ENCODE assay signal across 7 mouse cellular contexts in genomic region chr5:135544032-135544558, GRCm38 (mm10). TPM values are rescaled to one million over a fixed set of nuclear protein-coding genes. Genes with fewer than 3 reads are reported as not detected.
DNase-seq lines count a peak whose midpoint lies in the region; ATAC-seq and TF ChIP-seq lines count a peak whose summit lies in the region.

No protein-coding gene starts in this region.

- ATAC-seq in liver, embryonic 13.5 days (ENCODE audit: low read depth) = no peak
- ATAC-seq in neural tube, embryonic 13.5 days (ENCODE audit: low read depth) = no peak

- in situ Hi-C loops in CH12.LX (cut with MboI; ENCODE audit: low pct_ligation_motif_present, low pct_unique_long_range_greater_than_20kb, low sequenced_read_pairs) = no loop called here

- peak overlapping the region; percentile 53 for H3K4me2 ChIP-seq in CH12.LX (ENCODE audit: insufficient read depth, low read depth, poor library complexity, severe bottlenecking)
- H3K4me2 ChIP-seq in liver, embryonic 13.5 days = peak overlapping the region; percentile 80
- H3K4me2 ChIP-seq in neural tube, embryonic 13.5 days = peak overlapping the region; percentile 91

- H3K27ac ChIP-seq in CH12.LX (ENCODE audit: insufficient read depth, low read depth) = no peak overlapping the region
- H3K27ac ChIP-seq in forebrain, embryonic 10.5 days = peak overlapping the region; percentile 85
- H3K27ac ChIP-seq in liver, embryonic 13.5 days = no peak overlapping the region
- H3K27ac ChIP-seq in neural tube, embryonic 13.5 days (replicated peaks) = peak overlapping the region; percentile 70; the same call in 1 of the 2 replicates

- peaks cover 0 to 35% of the 10 kb centered on the region in 2 experiments; a peak in 3 of 4 replicates for H3K4me1 ChIP-seq in CH12.LX (ENCODE audit: control insufficient read depth in 1 of 2, insufficient read depth in 2 of 2)
- peaks cover 24% of the 10 kb centered on the region for H3K4me1 ChIP-seq in forebrain, embryonic 10.5 days
- peaks cover 17% of the 10 kb centered on the region for H3K4me1 ChIP-seq in liver, embryonic 13.5 days (replicated peaks)
- peaks cover 20% of the 10 kb centered on the region for H3K4me1 ChIP-seq in neural tube, embryonic 13.5 days (replicated peaks)

- no peaks in the 10 kb centered on the region for H3K36me3 ChIP-seq in CH12.LX (replicated peaks in 1 of 2; ENCODE audit: control insufficient read depth in 1 of 2, insufficient read depth in 1 of 2, low read length in 1 of 2)
- H3K36me3 ChIP-seq in forebrain, embryonic 10.5 days (replicated peaks) = no peaks in the 10 kb centered on the region
- no peaks in the 10 kb centered on the region for H3K36me3 ChIP-seq in liver, embryonic 13.5 days
- no peaks in the 10 kb centered on the region for H3K36me3 ChIP-seq in neural tube, embryonic 13.5 days

- dilution Hi-C loops in CH12.LX (cut with MboI; ENCODE audit: extremely low pct_ligation_motif_present, extremely low pct_unique_long_range_greater_than_20kb, low sequenced_read_pairs) = no loop called here

- H3K9me3 ChIP-seq in CH12.LX (replicated peaks; ENCODE audit: low read length) = no peaks in the 10 kb centered on the region
- no peaks in the 10 kb centered on the region for H3K9me3 ChIP-seq in forebrain, embryonic 10.5 days
- no peaks in the 10 kb centered on the region for H3K9me3 ChIP-seq in liver, embryonic 13.5 days (replicated peaks)
- no peaks in the 10 kb centered on the region for H3K9me3 ChIP-seq in neural tube, embryonic 13.5 days

- intact Hi-C loops in heart, postnatal 36 days (cut with DNase I) = loop anchor here (2.0 kb wide), 1 partner anchor 19 kb away; no protein-coding TSS in a partner anchor

- TF ChIP-seq RAD21 in CH12.LX (IDR thresholded peaks at IDR 0.05; ENCODE audit: low read depth, low read length) = no peak

- no peak for TF ChIP-seq EP300 in CH12.LX (IDR thresholded peaks at IDR 0.05; ENCODE audit: low read length)

- WGBS in forebrain, embryonic 10.5 days = 9% methylated on average over 15 of the region's 15 CpGs
- WGBS in liver, embryonic 13.5 days (ENCODE audit: insufficient replicate concordance) = 13% methylated on average over 15 of the region's 15 CpGs
- WGBS in neural tube, embryonic 13.5 days = 4% methylated on average over 15 of the region's 15 CpGs

- no peak for TF ChIP-seq CTCF in CH12.LX (conservative IDR thresholded peaks at IDR 0.05 in 1 of 2, IDR thresholded peaks at IDR 0.05 in 1 of 2; ENCODE audit: low read depth in 2 of 2, low read length in 2 of 2)

- no peak for TF ChIP-seq POLR2A in CH12.LX (IDR thresholded peaks at IDR 0.05; ENCODE audit: low read depth, low read length)

- no peak for DNase-seq in CH12.LX (ENCODE audit: extremely low read depth)
- peak; percentile 73 for DNase-seq in NIH3T3 (ENCODE audit: low read depth)
- DNase-seq in forebrain, embryonic 10.5 days (ENCODE audit: extremely low spot score, low spot score) = no peak
- DNase-seq in heart, postnatal 36 days = peak; percentile 44 to 58
- DNase-seq in liver, embryonic 13.5 days = no peak
- no peak for DNase-seq in spleen, postnatal 10 days (ENCODE audit: low spot score in 2 of 2)

- H3K79me2 ChIP-seq in CH12.LX (replicated peaks; ENCODE audit: control insufficient read depth, extremely low read depth, insufficient read depth, poor library complexity, severe bottlenecking) = no peaks in the 10 kb centered on the region

- peaks cover 2% of the 10 kb centered on the region for H3K27me3 ChIP-seq in CH12.LX (replicated peaks)
- peaks cover 28% of the 10 kb centered on the region for H3K27me3 ChIP-seq in forebrain, embryonic 10.5 days (ENCODE audit: poor library complexity, severe bottlenecking)
- peaks cover 31% of the 10 kb centered on the region for H3K27me3 ChIP-seq in liver, embryonic 13.5 days
- no peaks in the 10 kb centered on the region for H3K27me3 ChIP-seq in neural tube, embryonic 13.5 days

- no peak overlapping the region; the same call in 1 of the 2 replicates for H3K9ac ChIP-seq in CH12.LX (ENCODE audit: insufficient read depth, low read depth)
- 0 out of 2 replicates have a peak overlapping the region, but pooled peaks have one; percentile 55 for H3K9ac ChIP-seq in liver, embryonic 13.5 days
- peak overlapping the region; percentile 73 for H3K9ac ChIP-seq in neural tube, embryonic 13.5 days

- H3K4me3 ChIP-seq in CH12.LX (replicated peaks in 1 of 3; ENCODE audit: low read depth in 2 of 3, low read length in 2 of 3, poor library complexity in 1 of 3) = peak overlapping the region; percentile 62 to 73 (median 66)
- H3K4me3 ChIP-seq in forebrain, embryonic 10.5 days = peak overlapping the region; percentile 84
- H3K4me3 ChIP-seq in liver, embryonic 13.5 days (replicated peaks) = peak overlapping the region; percentile 62
- H3K4me3 ChIP-seq in neural tube, embryonic 13.5 days = peak overlapping the region; percentile 72

TF ChIP-seq in CH12.LX, 34 proteins besides CTCF, POLR2A, EP300 and RAD21:
- TF ChIP-seq MXI1 (IDR thresholded peaks at IDR 0.05; ENCODE audit: low read depth, low read length) (no peak), PAX5 (IDR thresholded peaks at IDR 0.05; ENCODE audit: low read length) (no peak)

RNA-seq across cellular contexts. Expression of gene Hip1, which starts 0.8 kb away (rescaled TPM):
- total RNA-seq in CH12.LX (2012; rRNA removed) = 6.3 and 6.4 TPM in 2 replicates
- 1.8 and 2.2 TPM in 2 replicates for total RNA-seq in CH12.LX (2014; rRNA removed)
- 3.4 and 3.6 TPM in 2 replicates for polyA plus RNA-seq in CH12.LX (2012; ENCODE audit: insufficient read length, low read depth)
- 66.6 and 72.1 TPM in 2 replicates for polyA plus RNA-seq in forebrain, embryonic 10.5 days (2016; fragmentation: Nextera tagmentation; extraction: Ambion mirVana)
- 10 to 100 TPM; 32.6 to 38.6 TPM for total RNA-seq in heart, postnatal 36 days (2021)
- polyA plus RNA-seq in liver, embryonic 13.5 days (2015; fragmentation: Nextera tagmentation; extraction: Ambion mirVana) = 3.4 and 4.6 TPM in 2 replicates
- 48.3 and 48.6 TPM in 2 replicates for polyA plus RNA-seq in neural tube, embryonic 13.5 days (2015; fragmentation: Nextera tagmentation; extraction: Ambion mirVana)

RNA-seq across cellular contexts. Expression of gene Ccl26, which starts 19.3 kb away (rescaled TPM):
- total RNA-seq in CH12.LX (2012; rRNA removed) (not detected in 2 replicates), CH12.LX (2014; rRNA removed) (not detected in 2 replicates)
- not detected in 2 replicates for polyA plus RNA-seq in CH12.LX (2012; ENCODE audit: insufficient read length, low read depth)
- polyA plus RNA-seq in forebrain, embryonic 10.5 days (2016; fragmentation: Nextera tagmentation; extraction: Ambion mirVana) = not detected in 2 replicates
- total RNA-seq in heart, postnatal 36 days (2021) = not detected
- polyA plus RNA-seq in liver, embryonic 13.5 days (2015; fragmentation: Nextera tagmentation; extraction: Ambion mirVana) = not detected in 2 replicates
- polyA plus RNA-seq in neural tube, embryonic 13.5 days (2015; fragmentation: Nextera tagmentation; extraction: Ambion mirVana) = not detected in 2 replicates

RNA-seq across cellular contexts. Expression of gene Ccl24, which starts 28.8 kb away (rescaled TPM):
- total RNA-seq in CH12.LX (2012; rRNA removed) = not detected in 2 replicates
- total RNA-seq in CH12.LX (2014; rRNA removed) = not detected in 2 replicates
- polyA plus RNA-seq in CH12.LX (2012; ENCODE audit: insufficient read length, low read depth) = not detected in 2 replicates
- 0.42 and 0.90 TPM in 2 replicates for polyA plus RNA-seq in forebrain, embryonic 10.5 days (2016; fragmentation: Nextera tagmentation; extraction: Ambion mirVana)
- total RNA-seq in heart, postnatal 36 days (2021) = 1 to 10 TPM; 1.4 to 2.7 TPM
- polyA plus RNA-seq in liver, embryonic 13.5 days (2015; fragmentation: Nextera tagmentation; extraction: Ambion mirVana) = 15.0 and 15.7 TPM in 2 replicates
- 3.1 and 3.4 TPM in 2 replicates for polyA plus RNA-seq in neural tube, embryonic 13.5 days (2015; fragmentation: Nextera tagmentation; extraction: Ambion mirVana)

Comparison
In these comparisons a context has a peak if more than half of its experiments do, and no peak if none do; other contexts are left out.
1. DNase-seq: peak in NIH3T3 (single experiment) and heart, postnatal 36 days (2 of 2); none in CH12.LX (single experiment), forebrain, embryonic 10.5 days (single experiment), liver, embryonic 13.5 days (single experiment) and spleen, postnatal 10 days (0 of 2).
2. H3K27ac ChIP-seq: peak in forebrain, embryonic 10.5 days (single experiment) and neural tube, embryonic 13.5 days (single experiment); none in CH12.LX (single experiment) and liver, embryonic 13.5 days (single experiment).
3. Peak in every context shown above with its lines, with median percentiles within 50 percentile points of each other: H3K4me2 ChIP-seq and H3K4me3 ChIP-seq.